Mouse (Mus musculus): ENCODE results near the gene Aagab.

DNA sequence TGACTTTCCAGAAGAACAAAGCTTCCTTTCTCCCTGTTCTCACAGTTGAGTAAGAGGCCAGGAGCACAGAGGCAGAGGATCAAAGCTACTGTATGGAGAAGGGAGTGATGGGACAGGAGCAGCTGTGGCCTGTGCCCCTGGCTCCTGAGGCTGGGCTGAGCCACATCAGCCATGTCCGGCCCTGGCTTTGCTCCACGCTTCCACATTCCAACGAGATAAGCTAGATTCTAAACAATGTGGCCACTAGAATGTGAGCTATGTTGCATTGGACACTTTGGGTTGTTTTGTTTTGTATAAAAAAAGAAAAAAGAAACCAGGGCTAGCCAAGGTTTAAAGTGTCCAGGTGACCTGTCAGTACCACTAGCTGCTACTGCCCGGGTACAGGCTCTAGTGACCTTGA lies 54.7 kb downstream of the Aagab start:
- TF ChIP-seq FLI1 (IDR thresholded peaks at IDR 0.05; ENCODE audit: low read length) (no peak), GATA1 (IDR thresholded peaks at IDR 0.05; ENCODE audit: borderline replicate concordance, low read length) (no peak)
